ENCODE assay signal across 9 mouse cellular contexts in genomic region chr12:55387788-55388465, GRCm38 (mm10). TPM values are rescaled to one million over a fixed set of nuclear protein-coding genes. Genes with fewer than 3 reads are reported as not detected.
DNase-seq lines count a peak whose midpoint lies in the region; ATAC-seq and TF ChIP-seq lines count a peak whose summit lies in the region.
"Had no signal": no experiment of that assay in that cellular context is flagged by ENCODE, and none has a peak within 500 bp of the region (broad histone marks: within the 10 kb centered on the region; RNA-seq: fewer than 3 reads in every experiment).

No protein-coding gene starts in this region.

- ATAC-seq in stomach, embryonic 15.5 days (ENCODE audit: insufficient read depth, low FRiP score, low read depth), result no peak; the same call in 1 of the 2 replicates
- no peak; the same call in 1 of the 2 replicates for ATAC-seq in stomach, postnatal 0 days (ENCODE audit: low FRiP score, low TSS enrichment)
- no peak for ATAC-seq in liver, embryonic 15.5 days (ENCODE audit: insufficient read depth)
- ATAC-seq: forebrain, embryonic 16.5 days had no signal

- no peaks in the 10 kb centered on the region for H3K9me3 ChIP-seq in stomach, embryonic 15.5 days
- H3K9me3 ChIP-seq in stomach, postnatal 0 days (ENCODE audit: control insufficient read depth, low read length), result no peaks in the 10 kb centered on the region
- no peaks in the 10 kb centered on the region for H3K9me3 ChIP-seq in liver, embryonic 15.5 days (replicated peaks)

- peak; percentile 44 for DNase-seq in gastrocnemius, adult 18-20 months (ENCODE audit: low spot score)
- DNase-seq in gastrocnemius, postnatal 25 days, result no peak
- DNase-seq in stomach, postnatal 0 days (ENCODE audit: low spot score), result no peak
- peak; percentile 72 for DNase-seq in thymus, postnatal 4 days
- no peak for DNase-seq in retina, postnatal 1 day
- DNase-seq in spleen, adult 18-20 months, result no peak

- H3K36me3 ChIP-seq in stomach, embryonic 15.5 days, result no peaks in the 10 kb centered on the region
- no peaks in the 10 kb centered on the region for H3K36me3 ChIP-seq in stomach, postnatal 0 days (ENCODE audit: control insufficient read depth, insufficient read depth, low read length)
- no peaks in the 10 kb centered on the region for H3K36me3 ChIP-seq in liver, embryonic 15.5 days (replicated peaks)

- TF ChIP-seq EP300 in stomach, postnatal 0 days (optimal IDR thresholded peaks at IDR 0.05), result no peak

- no peak for TF ChIP-seq CTCF in stomach, postnatal 0 days (IDR thresholded peaks at IDR 0.05; ENCODE audit: low read depth)

- H3K27ac ChIP-seq in stomach, embryonic 15.5 days, result peak overlapping the region; percentile 33
- H3K27ac ChIP-seq in stomach, postnatal 0 days (replicated peaks), result no peak overlapping the region; the same call in 1 of the 2 replicates
- H3K27ac ChIP-seq in liver, embryonic 15.5 days (replicated peaks), result peak overlapping the region; percentile 45

- no peak overlapping the region for H3K9ac ChIP-seq in stomach, embryonic 15.5 days
- H3K9ac ChIP-seq in stomach, postnatal 0 days (ENCODE audit: low read length), result no peak overlapping the region
- no peak overlapping the region for H3K9ac ChIP-seq in liver, embryonic 15.5 days

- H3K4me3 ChIP-seq in stomach, embryonic 15.5 days (replicated peaks), result no peak overlapping the region
- H3K4me3 ChIP-seq in stomach, postnatal 0 days (ENCODE audit: low read depth, low read length), result no peak overlapping the region
- H3K4me3 ChIP-seq in liver, embryonic 15.5 days (replicated peaks), result no peak overlapping the region

- no peak overlapping the region for H3K4me2 ChIP-seq in stomach, embryonic 15.5 days
- H3K4me2 ChIP-seq in stomach, postnatal 0 days (replicated peaks; ENCODE audit: low read depth), result no peak overlapping the region
- no peak overlapping the region for H3K4me2 ChIP-seq in liver, embryonic 15.5 days

- 49% methylated on average over 11 of the region's 11 CpGs for WGBS in stomach, embryonic 15.5 days
- 53% methylated on average over 11 of the region's 11 CpGs for WGBS in stomach, postnatal 0 days
- 43% methylated on average over 11 of the region's 11 CpGs for WGBS in liver, embryonic 15.5 days (ENCODE audit: insufficient replicate concordance)

- H3K27me3 ChIP-seq in stomach, embryonic 15.5 days (replicated peaks), result no peaks in the 10 kb centered on the region
- H3K27me3 ChIP-seq in stomach, postnatal 0 days (ENCODE audit: control insufficient read depth, insufficient read depth, low read length), result no peaks in the 10 kb centered on the region
- H3K27me3 ChIP-seq in liver, embryonic 15.5 days, result peaks cover 42% of the 10 kb centered on the region

- H3K4me1 ChIP-seq in stomach, embryonic 15.5 days, result 0 out of 2 replicates have a peak, but pooled peaks cover 6% of the 10 kb centered on the region
- H3K4me1 ChIP-seq in stomach, postnatal 0 days (replicated peaks; ENCODE audit: control insufficient read depth, insufficient read depth), result peaks cover 4% of the 10 kb centered on the region; the same call in 1 of the 2 replicates
- peaks cover 32% of the 10 kb centered on the region for H3K4me1 ChIP-seq in liver, embryonic 15.5 days (replicated peaks)

RNA-seq across cellular contexts. Expression of gene Psma6, which starts 3.9 kb away (rescaled TPM):
- total RNA-seq in gastrocnemius, adult 18-20 months (2021), result 100 to 1,000 TPM; 162 TPM
- 100 to 1,000 TPM; 140 to 155 TPM for total RNA-seq in gastrocnemius, postnatal 25 days (2021)
- 392 and 406 TPM in 2 replicates for polyA plus RNA-seq in stomach, embryonic 15.5 days (2015; fragmentation: Nextera tagmentation; extraction: Ambion mirVana)
- 357 and 358 TPM in 2 replicates for polyA plus RNA-seq in stomach, postnatal 0 days (2015; fragmentation: Nextera tagmentation; extraction: Ambion mirVana)
- 185 and 190 TPM in 2 replicates for polyA plus RNA-seq in liver, embryonic 15.5 days (2015; fragmentation: Nextera tagmentation; extraction: Ambion mirVana)

Comparison
In these comparisons a context has a peak if more than half of its experiments do, and no peak if none do; other contexts are left out.
1. DNase-seq: peak in gastrocnemius, adult 18-20 months (single experiment) and thymus, postnatal 4 days (single experiment); none in gastrocnemius, postnatal 25 days (single experiment), stomach, postnatal 0 days (single experiment), retina, postnatal 1 day (single experiment) and spleen, adult 18-20 months (0 of 2).